Mouse (Mus musculus) midbrain, embryonic 12.5 days (tissue): Measurements from ENCODE around the gene Hamp. TPM values are rescaled to one million over a fixed set of nuclear protein-coding genes. Genes with fewer than 3 reads are reported as not detected.
"Not testable (repeated sequence)": the region's sequence is repeated elsewhere in the genome, so short reads cannot be mapped to it uniquely, and the experiment has no call there.

Experiments
- ATAC-seq: fragments of 200-750 bp; cut with Nextera tagmentation; 2 replicates; pipeline ENCODE4 v1.8.0; 2017; ENCODE audit warnings: low read depth, moderate TSS enrichment, moderate library complexity; ENCODE audit not compliant: low FRiP score
- H3K27ac ChIP-seq: fragments of 300-500 bp; sonication (generic); replicated peaks from 2 replicates; pipeline ENCODE4 v1.5.1; 2016; ENCODE audit warnings: mild to moderate bottlenecking
- H3K27me3 ChIP-seq: fragments of 300-500 bp; sonication (generic); 2 replicates; pipeline ENCODE4 v1.6.1; 2016; ENCODE audit warnings: mild to moderate bottlenecking
- H3K36me3 ChIP-seq: fragments of 300-500 bp; sonication (generic); 2 replicates; pipeline ENCODE4 v1.6.1; 2016
- H3K4me1 ChIP-seq: fragments of 300-500 bp; sonication (generic); 2 replicates; pipeline ENCODE4 v1.6.1; 2016
- H3K4me2 ChIP-seq: fragments of 300-500 bp; sonication (generic); replicated peaks from 2 replicates; pipeline ENCODE4 v1.6.1; 2016; ENCODE audit warnings: mild to moderate bottlenecking, moderate library complexity
- H3K4me3 ChIP-seq: fragments of 300-500 bp; sonication (generic); 2 replicates; pipeline ENCODE4 v1.5.1; 2016; ENCODE audit warnings: mild to moderate bottlenecking
- H3K9ac ChIP-seq: fragments of 300-500 bp; sonication (generic); replicated peaks from 2 replicates; pipeline ENCODE4 v1.6.1; 2016; ENCODE audit warnings: mild to moderate bottlenecking, moderate library complexity
- H3K9me3 ChIP-seq: fragments of 300-500 bp; sonication (generic); 2 replicates; pipeline ENCODE4 v1.6.1; 2016; ENCODE audit warnings: mild to moderate bottlenecking
- WGBS: fragments of 180-500 bp; shearing (Covaris S2); methylation state at CpG from one replicate; pipeline ENCODE4 v1.1.7; 2016; 5-methylcytosine and 5-hydroxymethylcytosine counted together
- polyA plus RNA-seq: library from polyadenylated mRNA; unstranded; fragments of >200 nt; fragmentation: Nextera tagmentation; extraction: Ambion mirVana; gene quantifications from 2 replicates; pipeline ENCODE4 v1.2.1, GENCODE M21; 2016

Hamp gene
- polyA plus RNA-seq, 1 experiment from 2014 or later: not detected

DNA sequence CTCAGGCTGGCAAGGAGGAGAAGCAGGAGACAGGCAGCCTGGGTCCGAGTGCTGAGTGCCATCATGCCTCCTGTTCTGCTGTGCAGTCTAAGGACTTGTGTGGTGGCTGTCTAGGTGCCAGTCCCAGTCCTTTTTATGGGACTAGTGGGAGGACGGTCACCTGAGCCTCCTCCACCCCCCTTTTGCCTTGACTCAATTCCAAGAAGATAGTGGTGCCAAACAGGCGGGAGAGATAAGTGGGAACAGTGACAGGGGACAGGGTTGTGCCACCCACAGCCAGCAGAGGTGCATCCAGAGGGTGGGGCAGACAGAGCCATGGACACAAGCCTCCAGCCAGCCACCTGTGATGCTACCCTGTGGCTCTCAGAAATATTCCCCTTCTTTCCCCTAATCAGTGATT, 19.8 kb downstream of the Hamp start:
- H3K4me3 ChIP-seq: no peak overlapping the region
- no peak overlapping the region for H3K27ac ChIP-seq
- no peaks in the 10 kb centered on the region for H3K4me1 ChIP-seq
- H3K4me2 ChIP-seq: no peak overlapping the region
- WGBS: 69% methylated on average over 3 of the region's 3 CpGs
- H3K9ac ChIP-seq: no peak overlapping the region
- H3K36me3 ChIP-seq: no peaks in the 10 kb centered on the region
- no peaks in the 10 kb centered on the region for H3K27me3 ChIP-seq
- no peak for ATAC-seq
- no peaks in the 10 kb centered on the region for H3K9me3 ChIP-seq

DNA sequence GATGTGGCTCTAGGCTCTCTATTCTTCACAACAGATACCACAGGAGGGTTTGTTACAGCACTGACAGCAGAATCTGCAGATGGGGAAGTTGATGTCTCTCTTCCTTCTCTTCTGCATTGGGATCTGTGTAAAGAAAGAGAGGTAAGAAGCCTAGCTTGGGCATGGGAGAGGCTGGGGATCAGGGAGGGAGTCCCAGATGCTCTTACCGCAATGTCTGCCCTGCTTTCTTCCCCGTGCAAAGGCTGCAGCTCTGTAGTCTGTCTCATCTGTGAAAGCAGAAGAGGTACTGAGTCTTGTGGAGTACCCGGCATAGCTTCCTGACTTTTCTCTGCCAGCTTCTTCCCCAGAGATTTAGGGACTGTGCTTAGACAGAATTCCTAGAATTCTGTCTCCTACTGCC, 21.3 kb downstream of the Hamp start:
- H3K9ac ChIP-seq, H3K36me3 ChIP-seq, H3K4me1 ChIP-seq, ATAC-seq, H3K4me3 ChIP-seq, H3K4me2 ChIP-seq, H3K9me3 ChIP-seq, H3K27ac ChIP-seq, H3K27me3 ChIP-seq: not testable (repeated sequence)
- 38% methylated on average over 3 of the region's 3 CpGs for WGBS

GRCm38 (mm10) chr7:30920217-30920616, 23.6 kb downstream of the Hamp start:
- no peak for ATAC-seq
- 67% methylated on average over 3 of the region's 3 CpGs for WGBS
- H3K4me2 ChIP-seq: no peak overlapping the region
- no peak overlapping the region for H3K4me3 ChIP-seq
- no peaks in the 10 kb centered on the region for H3K27me3 ChIP-seq
- no peak overlapping the region for H3K27ac ChIP-seq
- no peaks in the 10 kb centered on the region for H3K36me3 ChIP-seq
- H3K4me1 ChIP-seq: no peaks in the 10 kb centered on the region
- H3K9me3 ChIP-seq: no peaks in the 10 kb centered on the region
- H3K9ac ChIP-seq: no peak overlapping the region

DNA sequence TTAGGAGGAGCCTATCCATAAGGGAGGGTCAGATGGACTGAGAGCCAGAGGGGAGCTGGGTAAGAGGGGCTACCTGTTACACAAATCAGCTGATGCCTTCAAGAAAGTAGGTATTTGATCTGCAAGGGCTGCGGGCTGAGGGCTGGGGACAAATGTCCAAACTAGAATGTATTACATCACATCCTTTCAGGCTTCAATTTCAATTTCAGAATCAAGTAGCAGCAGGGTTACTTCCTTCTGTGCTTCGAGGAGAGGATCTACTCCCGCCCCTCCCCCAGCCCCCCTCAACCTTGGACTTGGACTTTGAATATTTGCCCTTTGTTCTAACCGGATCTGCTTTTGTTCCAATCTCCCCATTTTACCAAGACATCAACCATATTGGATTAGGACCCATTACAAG, 26.6 kb downstream of the Hamp start:
- H3K4me3 ChIP-seq: no peak overlapping the region
- 55% methylated on average over 4 of the region's 4 CpGs for WGBS
- no peaks in the 10 kb centered on the region for H3K36me3 ChIP-seq
- H3K9me3 ChIP-seq: no peaks in the 10 kb centered on the region
- no peak for ATAC-seq
- no peak overlapping the region for H3K27ac ChIP-seq
- H3K9ac ChIP-seq: no peak overlapping the region
- no peaks in the 10 kb centered on the region for H3K27me3 ChIP-seq
- H3K4me2 ChIP-seq: no peak overlapping the region
- no peaks in the 10 kb centered on the region for H3K4me1 ChIP-seq

DNA sequence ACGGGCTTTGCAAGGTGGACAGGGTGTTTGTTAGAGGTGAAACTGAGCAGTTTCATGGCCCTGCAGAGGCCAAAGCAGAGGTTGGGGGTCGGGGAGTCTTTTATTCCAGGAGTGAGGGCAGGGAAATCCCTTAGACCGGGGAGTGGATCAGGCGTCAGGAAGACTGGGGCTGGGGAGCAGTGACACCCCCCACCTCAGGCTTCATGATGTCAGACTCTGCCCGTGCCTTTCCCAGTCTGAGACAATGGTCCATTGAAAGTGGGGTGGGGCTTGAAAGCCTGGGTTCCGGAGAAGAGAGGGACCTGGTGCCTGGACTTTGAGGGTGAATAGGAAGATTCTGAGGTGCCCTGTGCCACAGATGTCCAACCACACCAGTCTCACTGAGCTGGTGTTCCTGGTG, 27.1 kb downstream of the Hamp start:
- Histone ChIP-seq H3K36me3 (no peaks in the 10 kb centered on the region), H3K4me3 (no peak overlapping the region), H3K4me2 (no peak overlapping the region), H3K4me1 (no peaks in the 10 kb centered on the region), H3K9ac (no peak overlapping the region), H3K27ac (no peak overlapping the region), H3K9me3 (no peaks in the 10 kb centered on the region), H3K27me3 (no peaks in the 10 kb centered on the region)
- 21% methylated on average over 6 of the region's 6 CpGs for WGBS
- no peak for ATAC-seq

DNA sequence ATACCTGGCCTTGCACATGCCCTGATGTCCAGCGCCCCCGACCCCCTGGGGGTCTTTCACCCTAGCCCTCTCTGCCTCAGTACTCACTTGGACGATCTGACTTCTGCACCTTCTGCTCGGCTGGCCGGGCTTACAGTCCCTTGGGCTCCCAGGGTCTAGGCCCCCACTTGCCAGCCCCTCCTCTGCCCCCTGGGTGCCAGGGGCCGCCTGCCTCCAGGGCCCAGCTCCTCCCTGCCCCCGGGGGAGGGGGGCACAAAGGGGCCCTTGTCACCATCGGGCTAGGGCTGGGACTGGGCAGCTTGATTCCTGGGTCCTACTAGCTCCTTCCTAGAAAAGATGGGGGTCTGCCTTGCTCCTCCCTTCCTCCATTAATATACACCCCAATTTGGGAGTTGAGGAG, 29.1 kb downstream of the Hamp start, which contains the start of gene Mag:
TSS of gene Mag (minus strand) at position 142 of the 400 bp plus-strand sequence.
- H3K9me3 ChIP-seq: no peaks in the 10 kb centered on the region
- H3K27me3 ChIP-seq: no peaks in the 10 kb centered on the region
- no peak within 1 kb of the TSS for H3K27ac ChIP-seq
- H3K4me3 ChIP-seq: no peak within 1 kb of the TSS
- H3K9ac ChIP-seq: no peak within 1 kb of the TSS
- H3K4me1 ChIP-seq: no peaks in the 10 kb centered on the region
- no peak within 1 kb of the TSS for H3K4me2 ChIP-seq
- no peak for ATAC-seq
- no peaks in the 10 kb centered on the region for H3K36me3 ChIP-seq
- 71% methylated on average over 8 of the region's 8 CpGs for WGBS

DNA sequence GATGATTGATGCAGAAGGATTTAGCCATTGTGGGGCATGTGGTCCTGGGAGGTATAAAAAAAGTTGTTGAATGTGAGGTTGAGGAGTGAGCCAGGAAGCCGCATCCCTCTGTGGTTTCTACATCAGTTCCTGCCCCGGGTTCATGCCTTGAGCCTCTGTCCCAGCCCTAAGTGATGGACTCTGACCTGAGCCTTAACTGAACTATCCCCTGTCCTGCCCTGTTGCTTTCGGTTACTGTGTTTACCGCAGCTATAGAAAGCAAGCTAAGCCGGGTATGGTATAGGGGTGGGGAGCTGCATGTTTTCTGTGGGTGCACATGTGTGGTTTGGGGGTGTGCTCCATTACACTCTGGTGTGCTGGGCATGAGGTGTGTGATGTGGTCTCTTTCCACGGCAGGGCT, 34.1 kb downstream of the Hamp start:
- H3K9ac ChIP-seq: no peak overlapping the region
- H3K4me3 ChIP-seq: no peak overlapping the region
- H3K4me2 ChIP-seq: no peak overlapping the region
- H3K27me3 ChIP-seq: peaks cover 24% of the 10 kb centered on the region
- H3K4me1 ChIP-seq: peaks cover 11% of the 10 kb centered on the region
- 79% methylated on average over 6 of the region's 6 CpGs for WGBS
- no peaks in the 10 kb centered on the region for H3K9me3 ChIP-seq
- no peaks in the 10 kb centered on the region for H3K36me3 ChIP-seq
- ATAC-seq: no peak
- H3K27ac ChIP-seq: no peak overlapping the region

- Histone ChIP-seq H3K27me3 (peaks cover 24% of the 10 kb centered on the region), H3K27ac (no peak overlapping the region), H3K9ac (no peak overlapping the region), H3K4me2 (peak overlapping the region; percentile 55), H3K36me3 (no peaks in the 10 kb centered on the region), H3K4me3 (peak overlapping the region; percentile 29), H3K4me1 (peaks cover 11% of the 10 kb centered on the region), H3K9me3 (no peaks in the 10 kb centered on the region)
- peak; percentile 44; the same call in 1 of the 2 replicates for ATAC-seq
- WGBS: 25% methylated on average over 16 of the region's 17 CpGs
Measured at GRCm38 (mm10) chr7:30908992-30909431, 34.8 kb downstream of the Hamp start.

DNA sequence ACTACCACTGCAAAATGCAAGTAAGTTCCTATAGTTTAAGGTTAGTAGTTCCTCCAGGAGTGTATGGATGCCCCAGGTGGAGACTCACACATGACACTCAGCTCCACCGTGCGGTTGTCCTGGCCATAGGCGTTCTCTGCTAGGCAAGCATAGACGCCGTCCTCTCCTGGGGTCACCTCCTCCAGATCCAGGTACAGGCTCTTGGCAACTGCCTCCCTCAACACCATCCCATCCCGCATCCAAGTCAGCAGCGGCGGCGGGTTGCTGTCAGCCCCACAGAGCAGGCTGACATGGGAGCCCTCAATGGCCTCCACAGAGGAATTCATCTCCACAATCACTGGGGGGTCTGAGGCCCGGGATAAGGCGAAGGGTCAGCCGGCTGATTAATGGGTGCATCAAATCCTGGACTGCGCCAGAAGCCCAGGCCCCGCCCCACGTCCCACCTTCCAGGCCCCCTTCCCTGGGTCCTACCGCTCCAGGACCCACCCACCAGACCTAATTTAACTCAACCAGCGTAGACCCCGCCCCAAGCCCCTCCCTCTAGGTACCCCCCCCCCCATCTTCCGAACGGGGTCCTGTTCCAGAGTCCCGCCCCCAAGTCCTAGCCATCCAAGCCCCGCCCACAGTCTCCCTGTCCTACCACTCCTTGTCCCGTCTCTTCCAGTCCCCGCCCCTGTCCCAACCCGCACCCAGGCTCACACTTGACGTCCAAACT, 35.4 kb downstream of the Hamp start:
- Histone ChIP-seq H3K36me3 (no peaks in the 10 kb centered on the region), H3K4me3 (peak overlapping the region; percentile 29), H3K9ac (no peak overlapping the region; the same call in 1 of the 2 replicates), H3K9me3 (no peaks in the 10 kb centered on the region), H3K27ac (no peak overlapping the region), H3K4me1 (peaks cover 11% of the 10 kb centered on the region), H3K27me3 (peaks cover 24% of the 10 kb centered on the region), H3K4me2 (peak overlapping the region; percentile 55)
- ATAC-seq: peak; percentile 60
- 3% methylated on average over 19 of the region's 26 CpGs for WGBS

- 64% methylated on average over 4 of the region's 4 CpGs for WGBS
- no peak overlapping the region for H3K4me3 ChIP-seq
- H3K27ac ChIP-seq: no peak overlapping the region
Measured at GRCm38 (mm10) chr7:30904042-30904441, 39.8 kb downstream of the Hamp start.

DNA sequence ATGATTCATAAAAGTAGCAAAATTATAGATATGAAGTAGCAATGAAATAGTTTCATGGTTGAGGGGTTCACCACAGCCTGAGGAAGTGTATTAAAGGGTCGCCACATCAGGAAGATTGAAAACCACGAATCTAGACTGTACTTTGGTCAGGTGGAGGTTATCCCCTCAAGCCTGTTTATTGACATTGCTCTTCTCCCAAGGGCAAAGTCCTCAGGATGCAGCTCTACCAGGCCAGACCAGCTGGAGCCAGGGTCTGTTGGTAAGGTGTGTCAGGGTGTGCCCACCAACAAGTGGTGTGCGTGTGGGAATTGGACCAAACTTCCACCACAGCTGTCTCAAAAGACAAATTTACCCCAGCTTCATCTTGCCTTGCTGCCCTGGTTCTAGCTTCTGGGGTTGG, 48.6 kb downstream of the Hamp start:
- Histone ChIP-seq H3K4me3 (no peak overlapping the region), H3K36me3 (no peaks in the 10 kb centered on the region), H3K9ac (no peak overlapping the region), H3K4me1 (no peaks in the 10 kb centered on the region), H3K27ac (no peak overlapping the region), H3K9me3 (no peaks in the 10 kb centered on the region), H3K4me2 (no peak overlapping the region), H3K27me3 (no peaks in the 10 kb centered on the region)
- WGBS: 93% methylated on average over 3 of the region's 3 CpGs
- ATAC-seq: no peak

More at GRCm38 (mm10) chr7:30904042-30904441, 39.8 kb downstream of the Hamp start:
- Histone ChIP-seq H3K4me2 (no peak overlapping the region), H3K4me1 (peaks cover 11% of the 10 kb centered on the region), H3K27me3 (peaks cover 18% of the 10 kb centered on the region), H3K9ac (no peak overlapping the region), H3K9me3 (no peaks in the 10 kb centered on the region), H3K36me3 (no peaks in the 10 kb centered on the region)
- no peak for ATAC-seq

- WGBS: 66% methylated on average over 3 of the region's 3 CpGs
- Histone ChIP-seq H3K9me3 (no peaks in the 10 kb centered on the region), H3K27me3 (no peaks in the 10 kb centered on the region), H3K4me3 (no peak overlapping the region), H3K27ac (no peak overlapping the region), H3K4me1 (no peaks in the 10 kb centered on the region), H3K4me2 (no peak overlapping the region), H3K9ac (no peak overlapping the region), H3K36me3 (no peaks in the 10 kb centered on the region)
- ATAC-seq: no peak
Measured at GRCm38 (mm10) chr7:30892515-30892914, 51.3 kb downstream of the Hamp start.
